Mouse (Mus musculus): ENCODE measurements around the gene Acbd7. TPM values are rescaled to one million over a fixed set of nuclear protein-coding genes. Genes with fewer than 3 reads are reported as not detected.

Acbd7 gene
- 4.3 and 5.2 TPM in 2 replicates for polyA plus RNA-seq (2015; fragmentation: Nextera tagmentation; extraction: Ambion mirVana)

GRCm38 (mm10) chr2:3335611-3336301, at the start of gene Acbd7:
Acbd7 (plus strand) TSS chr2:3336168.
- ATAC-seq (ENCODE audit: low FRiP score) = 0 out of 2 replicates have a peak, but pooled peaks have one; percentile 7

GRCm38 (mm10) chr2:3286243-3286642, 49.7 kb upstream of the Acbd7 start:
- no peaks in the 10 kb centered on the region for H3K9me3 ChIP-seq (replicated peaks)
- 0 out of 2 replicates have a peak overlapping the region, but pooled peaks have one; percentile 71 for H3K4me2 ChIP-seq
- no peak for ATAC-seq (ENCODE audit: low FRiP score)
- H3K27ac ChIP-seq (replicated peaks) = no peak overlapping the region
- H3K4me1 ChIP-seq = peaks cover 23% of the 10 kb centered on the region
- 77% methylated on average over 2 of the region's 2 CpGs for WGBS
- H3K36me3 ChIP-seq = no peaks in the 10 kb centered on the region
- H3K27me3 ChIP-seq (replicated peaks) = no peaks in the 10 kb centered on the region
- H3K4me3 ChIP-seq (replicated peaks) = no peak overlapping the region
- no peak overlapping the region for H3K9ac ChIP-seq (replicated peaks)

More at GRCm38 (mm10) chr2:3335611-3336301, at the start of gene Acbd7:
- Histone ChIP-seq H3K27me3 (replicated peaks) (0 out of 2 replicates have a peak, but pooled peaks cover 3% of the 10 kb centered on the region), H3K9me3 (replicated peaks) (no peaks in the 10 kb centered on the region), H3K36me3 (no peaks in the 10 kb centered on the region), H3K4me1 (peaks cover 24% of the 10 kb centered on the region), H3K4me3 (replicated peaks) (peak within 1 kb of the TSS; percentile 39), H3K27ac (replicated peaks) (no peak within 1 kb of the TSS), H3K9ac (replicated peaks) (peak within 1 kb of the TSS; percentile 41), H3K4me2 (peak within 1 kb of the TSS; percentile 70)
- 5% methylated on average over 20 of the region's 20 CpGs for WGBS

- H3K9ac ChIP-seq (replicated peaks) = no peak overlapping the region
- H3K4me3 ChIP-seq (replicated peaks) = no peak overlapping the region
- WGBS = 90% methylated on average over 1 of the region's 1 CpGs
- ATAC-seq (ENCODE audit: low FRiP score) = no peak
- H3K27ac ChIP-seq (replicated peaks) = no peak overlapping the region
- H3K9me3 ChIP-seq (replicated peaks) = no peaks in the 10 kb centered on the region
- peaks cover 16% of the 10 kb centered on the region for H3K4me1 ChIP-seq
- no peaks in the 10 kb centered on the region for H3K36me3 ChIP-seq
- no peaks in the 10 kb centered on the region for H3K27me3 ChIP-seq (replicated peaks)
- H3K4me2 ChIP-seq = no peak overlapping the region
These were observed 46.4 kb upstream of the Acbd7 start for GRCm38 (mm10) chr2:3289581-3289980.

GRCm38 (mm10) chr2:3292170-3292569, 43.8 kb upstream of the Acbd7 start:
- Histone ChIP-seq H3K27ac (replicated peaks) (no peak overlapping the region), H3K4me1 (0 out of 2 replicates have a peak, but pooled peaks cover under 1% of the 10 kb centered on the region), H3K36me3 (no peaks in the 10 kb centered on the region), H3K9ac (replicated peaks) (no peak overlapping the region), H3K4me2 (no peak overlapping the region), H3K27me3 (replicated peaks) (no peaks in the 10 kb centered on the region), H3K4me3 (replicated peaks) (no peak overlapping the region), H3K9me3 (replicated peaks) (no peaks in the 10 kb centered on the region)
- WGBS = 77% methylated on average over 1 of the region's 1 CpGs
- no peak for ATAC-seq (ENCODE audit: low FRiP score)

GRCm38 (mm10) chr2:3295826-3296225, 40.1 kb upstream of the Acbd7 start:
- Histone ChIP-seq H3K9me3 (replicated peaks) (no peaks in the 10 kb centered on the region), H3K4me3 (replicated peaks) (no peak overlapping the region), H3K36me3 (no peaks in the 10 kb centered on the region), H3K27me3 (replicated peaks) (no peaks in the 10 kb centered on the region), H3K4me2 (no peak overlapping the region), H3K9ac (replicated peaks) (no peak overlapping the region), H3K27ac (replicated peaks) (no peak overlapping the region), H3K4me1 (no peaks in the 10 kb centered on the region)
- ATAC-seq (ENCODE audit: low FRiP score) = no peak
- WGBS = 91% methylated on average over 7 of the region's 7 CpGs

GRCm38 (mm10) chr2:3305426-3306025, 30.4 kb upstream of the Acbd7 start:
- Histone ChIP-seq H3K4me3 (replicated peaks) (no peak overlapping the region), H3K36me3 (peaks cover 17% of the 10 kb centered on the region), H3K4me2 (no peak overlapping the region), H3K27ac (replicated peaks) (no peak overlapping the region), H3K9ac (replicated peaks) (no peak overlapping the region), H3K4me1 (no peaks in the 10 kb centered on the region), H3K27me3 (replicated peaks) (no peaks in the 10 kb centered on the region), H3K9me3 (replicated peaks) (no peaks in the 10 kb centered on the region)
- no peak for ATAC-seq (ENCODE audit: low FRiP score)
- WGBS = 72% methylated on average over 3 of the region's 3 CpGs

- Histone ChIP-seq H3K36me3 (peaks cover 77% of the 10 kb centered on the region), H3K4me2 (no peak overlapping the region), H3K4me3 (replicated peaks) (no peak overlapping the region), H3K4me1 (no peaks in the 10 kb centered on the region), H3K9ac (replicated peaks) (no peak overlapping the region), H3K27ac (replicated peaks) (no peak overlapping the region), H3K9me3 (replicated peaks) (no peaks in the 10 kb centered on the region), H3K27me3 (replicated peaks) (no peaks in the 10 kb centered on the region)
- no peak for ATAC-seq (ENCODE audit: low FRiP score)
- 95% methylated on average over 2 of the region's 2 CpGs for WGBS
These were observed 12.8 kb upstream of the Acbd7 start for GRCm38 (mm10) chr2:3323132-3323531.

GRCm38 (mm10) chr2:3324381-3325130, 11.4 kb upstream of the Acbd7 start:
- H3K27me3 ChIP-seq (replicated peaks) = no peaks in the 10 kb centered on the region
- H3K4me1 ChIP-seq = no peaks in the 10 kb centered on the region
- peaks cover 77% of the 10 kb centered on the region for H3K36me3 ChIP-seq
- no peak overlapping the region for H3K27ac ChIP-seq (replicated peaks)
- no peak overlapping the region for H3K4me2 ChIP-seq
- ATAC-seq (ENCODE audit: low FRiP score) = no peak
- H3K9ac ChIP-seq (replicated peaks) = no peak overlapping the region
- 94% methylated on average over 7 of the region's 7 CpGs for WGBS
- no peak overlapping the region for H3K4me3 ChIP-seq (replicated peaks)
- no peaks in the 10 kb centered on the region for H3K9me3 ChIP-seq (replicated peaks)

GRCm38 (mm10) chr2:3326547-3326946, 9.4 kb upstream of the Acbd7 start:
- peaks cover 65% of the 10 kb centered on the region for H3K36me3 ChIP-seq
- no peak for ATAC-seq (ENCODE audit: low FRiP score)

GRCm38 (mm10) chr2:3327351-3327750, 8.6 kb upstream of the Acbd7 start:
- H3K4me2 ChIP-seq = no peak overlapping the region
- peaks cover 59% of the 10 kb centered on the region for H3K36me3 ChIP-seq
- 34% methylated on average over 1 of the region's 1 CpGs for WGBS
- ATAC-seq (ENCODE audit: low FRiP score) = no peak
- H3K27me3 ChIP-seq (replicated peaks) = no peaks in the 10 kb centered on the region
- no peak overlapping the region for H3K4me3 ChIP-seq (replicated peaks)
- no peaks in the 10 kb centered on the region for H3K9me3 ChIP-seq (replicated peaks)
- H3K27ac ChIP-seq (replicated peaks) = no peak overlapping the region
- H3K9ac ChIP-seq (replicated peaks) = no peak overlapping the region
- peaks cover 18% of the 10 kb centered on the region for H3K4me1 ChIP-seq

More at GRCm38 (mm10) chr2:3326547-3326946, 9.4 kb upstream of the Acbd7 start:
- no peaks in the 10 kb centered on the region for H3K27me3 ChIP-seq (replicated peaks)
- no peak overlapping the region for H3K4me3 ChIP-seq (replicated peaks)
- H3K9ac ChIP-seq (replicated peaks) = no peak overlapping the region
- no peak overlapping the region for H3K27ac ChIP-seq (replicated peaks)
- no peaks in the 10 kb centered on the region for H3K9me3 ChIP-seq (replicated peaks)
- H3K4me2 ChIP-seq = no peak overlapping the region
- 89% methylated on average over 1 of the region's 1 CpGs for WGBS
- peaks cover 14% of the 10 kb centered on the region for H3K4me1 ChIP-seq

- Histone ChIP-seq H3K9ac (replicated peaks) (peak overlapping the region; percentile 85), H3K36me3 (peaks cover 28% of the 10 kb centered on the region), H3K4me3 (replicated peaks) (peak overlapping the region; percentile 71), H3K4me2 (peak overlapping the region; percentile 71), H3K9me3 (replicated peaks) (no peaks in the 10 kb centered on the region), H3K27me3 (replicated peaks) (no peaks in the 10 kb centered on the region), H3K4me1 (peaks cover 28% of the 10 kb centered on the region), H3K27ac (replicated peaks) (no peak overlapping the region)
- no peak for ATAC-seq (ENCODE audit: low FRiP score)
- WGBS = 80% methylated on average over 5 of the region's 5 CpGs
These were observed 4.8 kb upstream of the Acbd7 start for GRCm38 (mm10) chr2:3331071-3331703.

Measured in neural tube, embryonic 15.5 days (tissue).